26 mouse cellular contexts compared by ENCODE assay signal in genomic region chr13:29663908-29664307, GRCm38 (mm10).
"Had no signal": no experiment of that assay in that cellular context is flagged by ENCODE, and none has a peak within 500 bp of the region (broad histone marks: within the 10 kb centered on the region; RNA-seq: fewer than 3 reads in every experiment).

No protein-coding gene starts in this region.

- H3K4me2 ChIP-seq: heart, embryonic 13.5 days; heart, embryonic 15.5 days; hindbrain, embryonic 13.5 days; hindbrain, embryonic 15.5 days; kidney, embryonic 15.5 days; limb, embryonic 13.5 days; limb, embryonic 15.5 days; liver, embryonic 12.5 days had no signal

- H3K27ac ChIP-seq: heart, embryonic 10.5 days; heart, embryonic 13.5 days; heart, embryonic 15.5 days; hindbrain, embryonic 10.5 days; hindbrain, embryonic 13.5 days; hindbrain, embryonic 15.5 days; hindbrain, postnatal 0 days; kidney, embryonic 15.5 days; kidney, postnatal 0 days; limb, embryonic 13.5 days; limb, embryonic 15.5 days; liver, embryonic 12.5 days had no signal

- H3K27me3 ChIP-seq: heart, embryonic 13.5 days; heart, embryonic 15.5 days; hindbrain, embryonic 13.5 days; hindbrain, embryonic 15.5 days; kidney, embryonic 15.5 days; limb, embryonic 13.5 days; limb, embryonic 15.5 days; liver, embryonic 12.5 days had no signal

- H3K36me3 ChIP-seq: heart, embryonic 10.5 days; heart, embryonic 13.5 days; heart, embryonic 15.5 days; hindbrain, embryonic 10.5 days; hindbrain, embryonic 13.5 days; hindbrain, embryonic 15.5 days; kidney, embryonic 15.5 days; limb, embryonic 13.5 days; limb, embryonic 15.5 days; liver, embryonic 12.5 days had no signal

- ATAC-seq: hindbrain, postnatal 0 days; intestine, embryonic 16.5 days; liver, embryonic 12.5 days had no signal

- H3K4me3 ChIP-seq: heart, embryonic 10.5 days; heart, embryonic 13.5 days; heart, embryonic 15.5 days; hindbrain, embryonic 10.5 days; hindbrain, embryonic 13.5 days; hindbrain, embryonic 15.5 days; kidney, embryonic 15.5 days; limb, embryonic 13.5 days; limb, embryonic 15.5 days; liver, embryonic 12.5 days had no signal

- H3K9ac ChIP-seq: heart, embryonic 13.5 days; heart, embryonic 15.5 days; hindbrain, embryonic 13.5 days; hindbrain, embryonic 15.5 days; kidney, embryonic 15.5 days; limb, embryonic 13.5 days; limb, embryonic 15.5 days; liver, embryonic 12.5 days had no signal

- DNase-seq: gastrocnemius, postnatal 14 days; gastrocnemius, postnatal 36 days; heart, adult 18-20 months; heart, postnatal 14 days; heart, postnatal 4 days; kidney, adult 11 months; kidney, adult 2 months; kidney, adult 9 months; kidney, postnatal 14 days; kidney, postnatal 36 days; layer of hippocampus, adult 9-11 months; layer of hippocampus, postnatal 36 days; left cerebral cortex, postnatal 4 days had no signal

- H3K4me1 ChIP-seq: hindbrain, embryonic 10.5 days; hindbrain, embryonic 13.5 days; hindbrain, embryonic 15.5 days; kidney, embryonic 15.5 days; limb, embryonic 13.5 days; limb, embryonic 15.5 days had no signal

- H3K9me3 ChIP-seq: heart, embryonic 10.5 days; heart, embryonic 13.5 days; heart, embryonic 15.5 days; hindbrain, embryonic 10.5 days; hindbrain, embryonic 13.5 days; hindbrain, embryonic 15.5 days; kidney, embryonic 15.5 days; limb, embryonic 13.5 days; limb, embryonic 15.5 days; liver, embryonic 12.5 days had no signal
